Mouse (Mus musculus) limb, embryonic 15.5 days (tissue): ENCODE data around the gene Hmgcs2. TPM values are rescaled to one million over a fixed set of nuclear protein-coding genes. Genes with fewer than 3 reads are reported as not detected.

ENCODE experiments used
- ATAC-seq: fragments of 200-750 bp; cut with Nextera tagmentation; 2 replicates; pipeline ENCODE4 v1.8.0; 2017; ENCODE audit warnings: low read depth, moderate TSS enrichment; ENCODE audit not compliant: insufficient number of reproducible peaks, low FRiP score, low TSS enrichment
- H3K27ac ChIP-seq: fragments of 300-500 bp; sonication (generic); 2 replicates; pipeline ENCODE4 v1.5.1; 2015; ENCODE audit warnings: moderate library complexity, mild to moderate bottlenecking, inconsistent platforms
- H3K27me3 ChIP-seq: fragments of 300-500 bp; sonication (generic); 2 replicates; pipeline ENCODE4 v1.6.1; 2015; ENCODE audit warnings: inconsistent platforms
- H3K36me3 ChIP-seq: fragments of 300-500 bp; sonication (generic); 2 replicates; pipeline ENCODE4 v1.6.1; 2015; ENCODE audit warnings: inconsistent platforms
- H3K4me1 ChIP-seq: fragments of 300-500 bp; sonication (generic); 2 replicates; pipeline ENCODE4 v1.6.1; 2015; ENCODE audit warnings: inconsistent platforms
- H3K4me2 ChIP-seq: fragments of 300-500 bp; sonication (generic); 2 replicates; pipeline ENCODE4 v1.6.1; 2015; ENCODE audit warnings: mild to moderate bottlenecking, inconsistent platforms
- H3K4me3 ChIP-seq: fragments of 300-500 bp; sonication (generic); 2 replicates; pipeline ENCODE4 v1.5.1; 2015; ENCODE audit warnings: mild to moderate bottlenecking, inconsistent platforms
- H3K9ac ChIP-seq: fragments of 300-500 bp; sonication (generic); 2 replicates; pipeline ENCODE4 v1.6.1; 2015; ENCODE audit warnings: inconsistent platforms
- H3K9me3 ChIP-seq: fragments of 300-500 bp; sonication (generic); 2 replicates; pipeline ENCODE4 v1.6.1; 2016; ENCODE audit warnings: inconsistent platforms
- WGBS: fragments of 180-500 bp; shearing (Covaris S2); methylation state at CpG from one replicate; pipeline ENCODE4 v1.1.7; 2015; 5-methylcytosine and 5-hydroxymethylcytosine counted together
- polyA plus RNA-seq: library from polyadenylated mRNA; unstranded; fragments of >200 nt; fragmentation: Nextera tagmentation; extraction: Ambion mirVana; gene quantifications from 2 replicates; pipeline ENCODE4 v1.2.1, GENCODE M21; 2015

Gene Hmgcs2
- polyA plus RNA-seq, 1 experiment from 2014 or later: 2.4 TPM

DNA sequence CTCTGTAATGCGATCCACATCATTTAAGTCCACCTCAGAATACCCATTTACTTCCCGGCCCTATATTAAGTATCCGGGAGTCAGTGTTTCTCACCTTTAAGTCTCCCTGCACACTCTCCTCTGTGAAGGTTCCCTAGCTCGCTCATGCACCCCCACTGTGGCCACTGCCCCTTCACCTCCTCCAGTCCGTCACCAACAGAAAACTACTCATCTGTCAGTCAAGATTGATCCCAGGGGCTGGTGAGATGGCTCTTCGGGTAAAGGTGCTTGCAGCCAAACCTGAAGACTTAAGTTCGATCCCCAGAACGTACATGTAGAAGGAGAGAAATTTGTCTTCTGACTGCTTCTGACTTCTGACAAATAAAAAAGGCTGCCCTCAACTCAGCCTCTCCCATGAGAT is 2.2 kb downstream of the Hmgcs2 start:
- ATAC-seq: no peak
- peaks cover 16% of the 10 kb centered on the region for H3K4me1 ChIP-seq
- no peak overlapping the region for H3K9ac ChIP-seq
- no peak overlapping the region for H3K4me2 ChIP-seq
- H3K27me3 ChIP-seq: no peaks in the 10 kb centered on the region
- WGBS: 94% methylated on average over 8 of the region's 8 CpGs
- H3K27ac ChIP-seq: no peak overlapping the region
- no peaks in the 10 kb centered on the region for H3K36me3 ChIP-seq
- no peak overlapping the region for H3K4me3 ChIP-seq
- H3K9me3 ChIP-seq: no peaks in the 10 kb centered on the region

DNA sequence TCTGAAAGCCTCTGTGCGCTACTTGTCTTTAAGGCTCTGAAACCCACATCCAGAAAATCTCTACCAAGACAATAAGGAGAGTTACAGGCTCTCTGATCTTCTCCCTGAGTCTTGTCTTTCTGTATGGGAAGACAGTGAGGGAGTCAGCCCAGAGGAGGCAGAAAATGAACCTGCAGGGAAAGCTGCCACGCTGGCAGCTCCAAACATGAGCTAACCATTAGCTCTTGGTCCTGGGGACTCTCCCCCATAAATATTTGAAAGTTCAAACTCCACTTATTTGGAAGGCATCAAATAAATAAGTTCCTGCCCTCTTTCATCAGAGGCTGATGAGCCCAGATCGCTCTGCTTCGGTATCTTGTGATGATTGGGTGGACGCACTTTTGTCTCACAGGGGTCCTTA is 3.0 kb downstream of the Hmgcs2 start:
- H3K36me3 ChIP-seq: no peaks in the 10 kb centered on the region
- no peak for ATAC-seq
- H3K27ac ChIP-seq: no peak overlapping the region
- WGBS: 88% methylated on average over 5 of the region's 5 CpGs
- H3K4me3 ChIP-seq: no peak overlapping the region
- peaks cover 16% of the 10 kb centered on the region for H3K4me1 ChIP-seq
- H3K9me3 ChIP-seq: no peaks in the 10 kb centered on the region
- H3K9ac ChIP-seq: no peak overlapping the region
- no peak overlapping the region for H3K4me2 ChIP-seq
- H3K27me3 ChIP-seq: no peaks in the 10 kb centered on the region

DNA sequence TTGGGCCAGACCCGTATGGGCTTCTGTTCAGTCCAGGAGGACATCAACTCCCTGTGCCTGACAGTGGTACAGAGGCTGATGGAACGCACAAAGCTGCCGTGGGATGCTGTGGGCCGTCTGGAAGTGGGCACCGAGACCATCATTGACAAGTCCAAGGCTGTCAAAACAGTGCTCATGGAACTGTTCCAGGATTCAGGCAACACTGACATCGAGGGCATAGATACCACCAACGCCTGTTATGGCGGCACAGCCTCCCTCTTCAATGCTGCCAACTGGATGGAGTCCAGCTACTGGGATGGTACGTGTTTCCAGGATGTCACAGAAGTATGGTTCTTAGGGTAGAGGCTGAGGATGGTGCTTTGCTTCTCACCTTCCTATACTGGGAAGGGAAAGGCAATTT is 10.8 kb downstream of the Hmgcs2 start:
- Histone ChIP-seq H3K4me3 (no peak overlapping the region), H3K4me2 (no peak overlapping the region), H3K4me1 (no peaks in the 10 kb centered on the region), H3K9me3 (no peaks in the 10 kb centered on the region), H3K9ac (no peak overlapping the region), H3K36me3 (no peaks in the 10 kb centered on the region), H3K27ac (no peak overlapping the region), H3K27me3 (no peaks in the 10 kb centered on the region)
- WGBS: 91% methylated on average over 9 of the region's 9 CpGs
- ATAC-seq: no peak

DNA sequence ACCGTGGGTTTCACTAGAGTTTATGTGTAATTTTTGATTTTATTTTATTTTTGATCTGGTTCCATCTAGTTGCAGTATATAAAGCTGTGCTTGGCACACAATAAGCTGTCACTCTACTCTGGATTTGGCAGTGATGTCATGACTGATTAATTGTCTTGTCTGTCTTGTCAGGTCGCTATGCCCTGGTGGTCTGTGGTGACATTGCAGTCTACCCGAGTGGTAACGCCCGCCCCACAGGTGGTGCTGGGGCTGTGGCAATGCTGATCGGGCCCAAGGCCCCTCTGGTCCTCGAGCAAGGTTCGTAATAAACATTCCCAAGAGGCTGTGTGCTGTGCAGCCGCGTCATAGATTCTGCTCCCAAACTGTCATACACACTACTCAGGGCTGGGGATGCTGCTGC is 15.7 kb downstream of the Hmgcs2 start:
- 60% methylated on average over 10 of the region's 10 CpGs for WGBS
- H3K36me3 ChIP-seq: no peaks in the 10 kb centered on the region
- no peak overlapping the region for H3K4me2 ChIP-seq
- no peak overlapping the region for H3K9ac ChIP-seq
- no peak for ATAC-seq
- no peaks in the 10 kb centered on the region for H3K9me3 ChIP-seq
- H3K4me3 ChIP-seq: no peak overlapping the region
- no peaks in the 10 kb centered on the region for H3K27me3 ChIP-seq
- no peak overlapping the region for H3K27ac ChIP-seq
- no peaks in the 10 kb centered on the region for H3K4me1 ChIP-seq

GRCm38 (mm10) chr3:98299391-98300100 is 19.3 kb downstream of the Hmgcs2 start:
- ATAC-seq: no peak
- H3K27me3 ChIP-seq: no peaks in the 10 kb centered on the region
- no peaks in the 10 kb centered on the region for H3K4me1 ChIP-seq
- H3K9me3 ChIP-seq: no peaks in the 10 kb centered on the region
- H3K4me2 ChIP-seq: no peak overlapping the region
- WGBS: 94% methylated on average over 1 of the region's 1 CpGs
- no peak overlapping the region for H3K27ac ChIP-seq
- no peaks in the 10 kb centered on the region for H3K36me3 ChIP-seq
- H3K4me3 ChIP-seq: no peak overlapping the region
- no peak overlapping the region for H3K9ac ChIP-seq

DNA sequence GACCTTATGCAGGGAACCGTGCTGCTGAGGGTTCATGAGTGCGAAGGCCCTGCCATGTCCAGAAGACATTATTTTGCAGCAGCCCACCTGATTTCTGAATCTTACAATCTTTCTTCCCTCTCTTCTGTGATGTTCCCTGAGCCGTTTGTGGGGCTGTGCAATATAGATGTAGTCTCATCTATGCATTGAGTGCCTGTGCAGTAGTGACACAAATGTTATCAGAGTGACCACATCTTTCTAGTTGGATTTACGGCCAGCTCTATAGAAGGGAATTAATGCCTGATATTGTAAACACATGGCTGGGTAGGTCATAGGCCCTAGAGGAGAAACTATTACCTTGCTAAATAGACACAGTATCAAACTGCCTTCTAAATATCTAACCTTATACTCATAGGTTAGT is 20.0 kb downstream of the Hmgcs2 start:
- Histone ChIP-seq H3K4me3 (no peak overlapping the region), H3K27me3 (no peaks in the 10 kb centered on the region), H3K27ac (no peak overlapping the region), H3K9ac (no peak overlapping the region), H3K36me3 (no peaks in the 10 kb centered on the region), H3K9me3 (no peaks in the 10 kb centered on the region), H3K4me1 (no peaks in the 10 kb centered on the region), H3K4me2 (no peak overlapping the region)
- 92% methylated on average over 4 of the region's 4 CpGs for WGBS
- no peak for ATAC-seq

DNA sequence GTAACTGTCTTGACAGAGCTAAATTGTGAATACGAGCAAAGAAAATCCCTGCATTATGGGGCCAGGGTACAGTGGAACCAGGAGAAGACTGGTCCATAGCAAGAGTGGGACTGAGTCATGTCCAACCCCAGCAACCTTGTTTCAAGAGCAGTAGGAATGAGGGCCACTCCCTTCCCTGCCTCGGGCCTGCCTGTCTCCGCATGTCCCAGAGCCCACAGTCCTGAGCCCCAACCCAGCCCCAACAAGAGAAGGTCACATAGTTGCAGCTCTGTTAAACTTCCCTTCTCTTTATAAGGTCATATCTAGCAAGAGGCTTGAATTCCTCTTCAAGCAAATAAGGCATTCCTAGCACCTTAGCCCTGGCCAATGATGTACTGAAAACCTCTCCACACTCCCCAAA is 21.5 kb downstream of the Hmgcs2 start:
- Histone ChIP-seq H3K4me2 (no peak overlapping the region), H3K27ac (no peak overlapping the region), H3K4me3 (no peak overlapping the region), H3K9me3 (no peaks in the 10 kb centered on the region), H3K9ac (no peak overlapping the region), H3K27me3 (no peaks in the 10 kb centered on the region), H3K36me3 (no peaks in the 10 kb centered on the region), H3K4me1 (no peaks in the 10 kb centered on the region)
- WGBS: 80% methylated on average over 3 of the region's 3 CpGs
- no peak for ATAC-seq

DNA sequence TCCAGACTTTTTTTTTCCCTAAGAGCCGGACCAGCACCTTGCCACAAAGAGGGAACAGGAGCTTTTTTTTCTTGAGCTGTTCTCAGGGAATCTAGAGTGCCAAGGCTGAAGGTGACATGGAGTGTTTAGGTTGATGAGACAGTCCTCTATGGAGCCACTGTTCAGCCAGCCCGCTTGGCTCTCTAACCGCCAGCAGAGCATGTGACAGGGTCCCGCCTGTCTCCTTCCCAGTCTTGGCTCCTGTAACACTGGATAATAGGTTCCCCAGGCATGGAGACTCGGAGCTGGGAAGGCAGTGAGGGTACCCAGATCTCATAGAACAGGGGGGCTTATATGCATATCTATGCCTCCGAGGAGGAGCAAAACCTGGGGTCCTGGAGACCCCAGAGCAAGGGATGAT is 28.4 kb downstream of the Hmgcs2 start:
- no peak overlapping the region for H3K9ac ChIP-seq
- ATAC-seq: no peak
- H3K27me3 ChIP-seq: no peaks in the 10 kb centered on the region
- H3K36me3 ChIP-seq: peaks cover 4% of the 10 kb centered on the region
- no peaks in the 10 kb centered on the region for H3K4me1 ChIP-seq
- no peak overlapping the region for H3K27ac ChIP-seq
- 77% methylated on average over 6 of the region's 6 CpGs for WGBS
- no peak overlapping the region for H3K4me2 ChIP-seq
- no peak overlapping the region for H3K4me3 ChIP-seq
- no peaks in the 10 kb centered on the region for H3K9me3 ChIP-seq

DNA sequence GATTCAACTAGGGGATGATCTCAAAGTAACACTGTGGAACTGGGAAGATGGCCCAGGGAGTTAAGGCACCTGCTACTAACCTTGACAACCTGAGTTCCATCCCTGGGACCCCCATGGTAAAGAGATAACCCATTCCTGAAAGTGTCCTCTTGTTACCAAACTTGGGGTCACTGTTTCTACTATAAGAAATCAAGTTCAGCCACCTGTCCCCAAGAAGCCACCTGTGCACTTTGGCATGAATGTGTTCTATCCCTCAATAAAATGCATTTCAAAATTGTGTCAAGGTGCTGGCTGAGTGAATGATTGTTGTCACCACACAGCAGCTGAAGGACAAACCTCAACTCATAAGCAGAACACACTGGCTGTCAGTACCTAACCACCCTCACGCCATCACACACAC is 30.2 kb downstream of the Hmgcs2 start:
- Histone ChIP-seq H3K36me3 (peaks cover 18% of the 10 kb centered on the region), H3K4me1 (no peaks in the 10 kb centered on the region), H3K9ac (no peak overlapping the region), H3K4me3 (no peak overlapping the region), H3K27ac (no peak overlapping the region), H3K4me2 (no peak overlapping the region), H3K27me3 (no peaks in the 10 kb centered on the region), H3K9me3 (no peaks in the 10 kb centered on the region)
- WGBS: 75% methylated on average over 1 of the region's 1 CpGs
- ATAC-seq: no peak

DNA sequence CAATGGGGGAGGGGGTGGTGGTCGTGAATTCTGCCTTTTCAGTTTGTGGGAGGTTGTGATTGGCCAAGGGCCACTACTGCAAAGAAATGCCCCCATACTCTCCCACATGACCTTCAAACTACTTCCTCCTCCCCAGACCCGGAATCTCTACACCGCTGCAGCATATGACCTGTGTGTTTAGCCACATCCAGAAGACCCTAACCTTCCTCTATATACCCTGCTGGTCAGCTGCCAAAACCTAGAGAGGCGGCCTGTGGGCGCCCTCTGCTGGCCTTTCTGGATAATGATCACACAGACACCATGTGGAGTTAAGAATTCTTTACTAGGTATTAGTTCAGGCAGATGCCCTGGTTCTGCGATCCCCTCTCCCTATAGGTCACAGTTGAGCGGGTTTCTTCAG is 32.6 kb downstream of the Hmgcs2 start:
- Histone ChIP-seq H3K4me3 (no peak overlapping the region), H3K36me3 (peaks cover 29% of the 10 kb centered on the region), H3K9ac (no peak overlapping the region), H3K27ac (no peak overlapping the region), H3K4me2 (no peak overlapping the region), H3K27me3 (no peaks in the 10 kb centered on the region), H3K9me3 (no peaks in the 10 kb centered on the region), H3K4me1 (peaks cover 8% of the 10 kb centered on the region)
- WGBS: 35% methylated on average over 7 of the region's 7 CpGs
- ATAC-seq: no peak

DNA sequence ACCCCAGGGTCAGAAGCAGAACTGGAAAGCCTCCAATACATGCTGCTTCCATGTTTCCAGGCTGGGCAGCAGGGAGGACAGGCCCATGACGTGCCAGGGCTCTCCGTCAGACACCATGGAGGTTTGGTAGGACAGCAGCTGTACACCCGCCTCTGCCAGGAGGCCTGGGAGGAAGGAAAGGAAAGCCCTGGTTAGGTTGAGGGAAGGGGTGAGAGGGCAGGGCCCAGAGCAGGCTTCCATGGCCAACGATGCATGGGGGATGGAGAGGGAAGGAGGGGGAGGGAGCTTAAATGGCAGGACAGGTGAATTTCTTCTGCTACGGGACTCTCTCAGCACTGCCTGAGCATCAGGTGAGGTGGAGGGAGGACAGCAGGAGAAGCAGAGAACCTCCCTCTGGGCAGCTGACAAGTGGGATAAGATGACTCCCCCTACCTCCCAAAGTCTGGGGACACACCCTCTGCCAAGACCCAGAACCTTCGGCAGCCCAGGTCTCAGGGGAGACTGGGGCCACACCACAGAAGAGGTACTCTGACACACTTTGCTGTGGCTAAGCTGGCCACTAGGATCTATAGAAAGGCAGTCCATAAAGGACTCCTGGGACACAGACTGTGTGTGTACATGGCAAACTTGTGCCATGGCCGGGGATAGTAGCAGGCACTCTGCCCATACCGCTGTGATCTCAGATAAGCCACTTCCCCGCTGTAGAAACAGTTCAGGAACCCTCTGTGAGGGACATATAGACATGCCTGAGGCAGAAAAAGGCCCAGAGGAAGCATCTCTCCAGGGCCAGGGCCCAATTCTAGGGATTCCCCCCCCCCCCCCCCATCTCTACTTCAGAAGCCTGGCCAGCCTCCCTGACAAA is 33.3 kb downstream of the Hmgcs2 start:
- no peak overlapping the region for H3K4me3 ChIP-seq
- H3K27me3 ChIP-seq: no peaks in the 10 kb centered on the region
- H3K9ac ChIP-seq: no peak overlapping the region
- H3K36me3 ChIP-seq: peaks cover 36% of the 10 kb centered on the region
- H3K9me3 ChIP-seq: no peaks in the 10 kb centered on the region
- no peak for ATAC-seq
- WGBS: 80% methylated on average over 9 of the region's 9 CpGs
- no peak overlapping the region for H3K27ac ChIP-seq
- peaks cover 10% of the 10 kb centered on the region for H3K4me1 ChIP-seq
- no peak overlapping the region for H3K4me2 ChIP-seq

DNA sequence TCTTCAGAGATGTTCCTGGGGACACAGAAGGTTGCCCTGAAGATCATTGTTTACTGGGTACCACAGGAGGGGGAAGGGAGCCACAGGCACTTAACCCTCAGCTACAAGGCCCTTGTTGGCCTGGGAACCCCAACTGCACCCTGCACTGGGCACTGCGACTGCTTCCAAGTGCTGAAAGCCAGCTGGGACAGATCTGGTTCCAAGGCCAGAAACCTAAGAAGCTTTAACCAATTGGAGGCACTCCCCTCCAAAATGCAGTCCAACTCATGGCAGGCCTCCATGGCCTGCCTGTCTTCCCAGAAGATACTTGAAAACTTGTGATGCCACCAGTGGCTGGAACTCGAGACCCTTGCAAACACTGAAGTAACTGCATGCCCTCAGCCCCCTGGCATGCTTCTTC is 34.9 kb downstream of the Hmgcs2 start:
- Histone ChIP-seq H3K9ac (no peak overlapping the region), H3K4me2 (no peak overlapping the region), H3K4me1 (peaks cover 12% of the 10 kb centered on the region), H3K27ac (no peak overlapping the region), H3K36me3 (peaks cover 46% of the 10 kb centered on the region), H3K27me3 (no peaks in the 10 kb centered on the region), H3K4me3 (no peak overlapping the region), H3K9me3 (no peaks in the 10 kb centered on the region)
- ATAC-seq: no peak
- 76% methylated on average over 2 of the region's 2 CpGs for WGBS
